Mouse (Mus musculus) left cerebral cortex, postnatal 10 days (tissue): ENCODE measurements around the gene Slc25a33. TPM values are rescaled to one million over a fixed set of nuclear protein-coding genes. Genes with fewer than 3 reads are reported as not detected.

Source experiments
- DNase-seq, 2 experiments: peaks; one replicate each; pipeline ENCODE4 v3.0.0; 2021 to 2022; ENCODE audit warnings: low spot score in 2 of 2, mixed read lengths in 1 of 2; ENCODE audit errors: extremely low spot score in 1 of 2
- intact Hi-C: fragments of 180-260 bp; cut with DNase I; formaldehyde crosslinking; loops from one replicate; pipeline ENCODE4 v1.15.1; 2025
- microRNA-seq: library from miRNA; unstranded; fragments of <30 nt; microRNA quantifications from one replicate; pipeline ENCODE4 v1.2.0, GENCODE M21; 2022
- total RNA-seq, 2 experiments: library from RNA; stranded (reverse); gene quantifications; 2 replicates each; pipeline ENCODE4 v1.2.3; 2021

The Slc25a33 gene
- total RNA-seq, 2 experiments from 2014 or later, result 29.2 to 32.7 TPM

DNA sequence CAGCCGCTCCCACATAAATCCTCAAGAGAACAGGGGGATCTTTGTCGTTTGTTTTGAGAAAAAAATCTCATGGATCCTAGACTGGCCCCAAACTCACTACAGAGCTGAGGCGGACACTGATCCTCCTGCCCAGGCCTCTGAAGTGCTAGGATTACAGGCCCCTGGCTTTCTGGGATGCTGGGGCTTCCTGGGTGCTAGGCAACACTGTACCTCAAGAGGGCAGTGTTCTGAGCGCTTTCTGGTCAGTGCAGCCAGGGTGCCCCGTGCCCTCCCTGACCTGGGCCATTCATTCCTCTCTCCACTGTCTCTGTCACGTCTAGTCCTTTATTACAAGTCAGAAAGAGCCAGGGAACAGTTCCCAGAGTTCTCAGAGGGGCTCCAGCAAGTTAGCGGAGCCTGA, 62.1 kb downstream of the Slc25a33 start:
- no peak for DNase-seq
- intact Hi-C loops, result loop anchor here (5.0 kb wide), 1 partner anchor 60 kb away; no protein-coding TSS in a partner anchor

DNA sequence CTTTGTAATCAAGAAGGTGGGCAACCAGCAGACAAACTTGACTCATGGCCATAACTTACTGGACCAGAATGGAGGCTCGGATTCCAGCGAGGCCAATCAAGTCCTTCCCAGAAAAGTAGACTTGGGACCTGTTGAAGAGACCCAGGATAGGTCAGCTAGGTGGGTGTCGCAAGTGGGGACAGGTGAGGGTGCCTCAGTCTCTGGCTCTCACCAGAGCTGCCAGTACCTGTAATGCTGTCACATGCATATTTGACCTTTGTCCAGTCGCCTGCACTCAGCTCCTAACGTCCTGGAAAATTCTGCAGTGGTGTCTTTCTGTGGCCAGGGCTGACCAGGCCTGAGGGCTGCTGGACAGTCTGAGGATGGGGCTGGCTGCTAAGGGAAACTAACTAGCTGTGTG, 62.6 kb downstream of the Slc25a33 start:
- DNase-seq, result no peak
- intact Hi-C loops, result loop anchor here (5.0 kb wide), 1 partner anchor 59 kb away; no protein-coding TSS in a partner anchor

- peak; percentile 56 to 76 for DNase-seq
- intact Hi-C loops, result loop anchor here (5.0 kb wide), 1 partner anchor 58 kb away; no protein-coding TSS in a partner anchor
Measured at GRCm38 (mm10) chr4:149710510-149710909, 63.6 kb downstream of the Slc25a33 start.

DNA sequence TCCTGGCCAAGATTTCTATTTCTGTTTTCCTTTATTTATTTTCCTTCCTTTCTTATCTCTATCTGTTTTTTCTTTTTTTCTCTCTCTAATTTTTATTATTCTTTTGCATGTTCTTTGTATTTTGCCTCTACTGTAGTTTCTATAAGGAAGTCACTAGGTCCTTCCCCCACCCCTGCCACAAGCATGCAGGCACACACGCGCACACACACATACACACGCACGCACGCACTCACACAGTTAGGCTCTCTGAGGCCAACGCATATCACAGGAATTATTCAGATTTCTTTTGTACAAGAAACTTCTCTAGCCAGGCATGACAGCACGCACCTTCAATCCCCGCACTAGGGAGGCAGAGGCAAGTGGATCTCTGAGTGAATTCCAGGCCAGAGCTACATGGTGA, 68.1 kb downstream of the Slc25a33 start:
- DNase-seq, result no peak
- intact Hi-C loops, result loop anchor here (10.0 kb wide), 1 partner anchor 161 kb away; no protein-coding TSS in a partner anchor

DNA sequence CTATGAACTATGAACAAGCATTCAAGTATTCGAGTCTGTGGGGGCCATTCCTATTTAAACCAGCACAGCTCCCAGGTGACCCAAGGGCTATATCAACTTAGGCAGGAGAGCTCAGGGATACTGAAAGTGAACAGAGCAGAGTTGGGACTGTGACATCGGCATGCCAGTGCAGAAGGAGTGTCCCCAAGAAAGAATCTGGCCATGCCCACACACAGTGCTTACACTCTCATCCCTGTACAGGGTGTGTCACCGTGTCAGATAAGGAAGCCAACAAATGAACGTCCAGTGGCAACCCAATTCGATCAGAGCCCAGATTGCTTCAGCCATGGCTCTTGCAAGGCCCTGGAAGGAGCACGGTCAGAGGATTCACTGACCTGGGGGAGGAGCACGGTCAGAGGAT, 68.8 kb downstream of the Slc25a33 start:
- no peak for DNase-seq
- intact Hi-C loops, result loop anchor here (10.0 kb wide), 1 partner anchor 160 kb away; no protein-coding TSS in a partner anchor

DNA sequence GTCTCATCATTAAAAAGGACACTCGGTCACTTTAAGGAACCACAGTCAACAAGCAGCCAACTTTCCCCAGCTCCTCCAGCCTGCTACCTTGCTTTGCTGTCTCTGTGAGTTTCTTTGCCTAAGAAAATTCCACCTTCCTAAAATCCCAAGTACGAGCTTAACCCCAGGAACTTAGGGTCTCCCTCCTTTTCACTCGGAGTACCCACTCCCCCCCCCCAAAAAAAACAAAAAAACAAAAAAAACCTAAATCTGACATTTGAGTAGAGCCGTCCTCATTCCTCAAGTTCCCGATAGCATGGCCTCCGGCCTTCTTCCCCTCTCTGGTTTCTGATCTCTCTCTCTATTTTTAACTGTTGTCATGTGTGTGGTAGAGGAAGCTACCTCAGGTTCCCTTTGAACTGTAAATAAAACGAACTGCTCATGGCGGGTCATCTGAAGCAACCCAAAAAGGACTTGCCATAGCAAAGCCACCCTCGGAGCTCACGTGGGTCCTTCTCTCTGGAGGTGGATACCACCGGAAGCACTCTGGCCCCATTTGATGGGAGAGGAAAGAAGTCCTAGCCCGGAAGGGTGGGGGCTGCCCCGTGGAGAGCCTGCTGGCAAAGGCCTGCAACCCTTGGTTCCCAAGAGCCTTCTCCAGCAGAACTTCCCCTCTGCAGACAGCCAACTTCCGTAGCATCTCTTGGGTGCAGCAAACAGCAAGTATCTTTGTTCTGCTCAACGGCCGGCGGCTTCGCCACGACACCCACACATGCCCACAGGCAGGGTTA, 71.7 kb downstream of the Slc25a33 start, which contains the start of gene Pik3cd:
Gene Pik3cd (minus strand): TSS at position 362 of the 770 bp plus-strand sequence.
- intact Hi-C loops, result loop anchor here (10.0 kb wide), 1 partner anchor 158 kb away; no protein-coding TSS in a partner anchor
- peak in 1 of 2 experiments; percentile 60 for DNase-seq

DNA sequence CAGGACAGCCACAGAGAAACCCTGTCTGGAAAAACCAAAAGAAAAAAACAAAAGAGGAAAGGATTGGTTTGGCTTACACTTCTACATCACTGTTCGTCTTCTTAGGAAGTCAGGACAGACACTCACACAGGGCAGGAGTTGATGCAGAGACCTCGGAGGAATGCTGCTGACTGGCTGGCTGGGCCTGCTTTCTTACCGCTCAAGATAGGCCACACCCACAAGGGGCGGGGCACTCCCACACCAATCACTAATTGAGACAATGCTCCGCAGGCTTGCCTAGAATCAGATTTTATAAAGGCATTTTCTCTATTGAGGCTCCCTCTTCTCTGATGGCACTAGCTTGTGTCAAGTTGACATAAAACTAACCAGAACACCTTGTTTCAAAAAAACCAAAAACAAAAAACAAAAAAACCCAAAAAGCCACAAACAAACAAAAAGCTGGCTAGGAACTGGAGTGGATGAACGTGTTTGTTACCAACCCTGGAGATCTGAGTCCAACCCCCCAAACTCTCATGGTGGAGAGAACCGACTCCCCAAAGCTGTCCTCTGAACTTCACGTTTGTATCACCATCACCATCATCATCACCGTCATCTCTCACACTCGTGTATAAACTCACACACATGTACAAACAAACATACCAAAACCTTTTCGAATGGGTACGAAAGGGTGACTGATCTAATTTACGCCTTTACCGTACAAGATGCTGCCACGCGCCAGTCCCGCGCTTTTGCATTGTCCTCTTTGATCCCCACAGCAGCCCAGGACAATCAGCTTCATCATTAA, 72.5 kb downstream of the Slc25a33 start:
- intact Hi-C loops, result loop anchor here (10.0 kb wide), 1 partner anchor 157 kb away; no protein-coding TSS in a partner anchor
- peak; percentile 27 to 79 for DNase-seq

DNA sequence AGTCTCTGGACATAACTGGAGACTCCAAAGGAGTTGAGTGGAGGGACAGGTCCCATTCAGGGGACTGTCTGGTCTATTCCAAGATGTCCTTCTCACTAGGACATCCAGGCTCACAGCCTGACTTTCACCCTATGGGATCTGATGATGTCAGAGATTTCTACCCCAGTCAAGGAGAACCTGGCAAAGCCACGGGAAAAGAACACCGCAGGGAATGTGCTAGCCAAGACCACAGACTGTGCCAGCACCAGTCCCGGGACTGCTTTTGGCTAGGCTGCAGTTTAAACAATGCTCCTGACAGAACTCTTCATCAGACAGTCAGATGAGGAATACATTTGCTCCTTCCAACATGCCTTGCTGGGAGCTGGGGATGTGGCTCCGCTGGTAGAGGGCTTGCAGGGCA, 74.1 kb downstream of the Slc25a33 start:
- no peak for DNase-seq
- intact Hi-C loops, result loop anchor here (10.0 kb wide), 1 partner anchor 155 kb away; no protein-coding TSS in a partner anchor

GRCm38 (mm10) chr4:149698197-149698821, 75.8 kb downstream of the Slc25a33 start:
- intact Hi-C loops, result no loop called here
- DNase-seq, result peak in 1 of 2 experiments; percentile 64

DNA sequence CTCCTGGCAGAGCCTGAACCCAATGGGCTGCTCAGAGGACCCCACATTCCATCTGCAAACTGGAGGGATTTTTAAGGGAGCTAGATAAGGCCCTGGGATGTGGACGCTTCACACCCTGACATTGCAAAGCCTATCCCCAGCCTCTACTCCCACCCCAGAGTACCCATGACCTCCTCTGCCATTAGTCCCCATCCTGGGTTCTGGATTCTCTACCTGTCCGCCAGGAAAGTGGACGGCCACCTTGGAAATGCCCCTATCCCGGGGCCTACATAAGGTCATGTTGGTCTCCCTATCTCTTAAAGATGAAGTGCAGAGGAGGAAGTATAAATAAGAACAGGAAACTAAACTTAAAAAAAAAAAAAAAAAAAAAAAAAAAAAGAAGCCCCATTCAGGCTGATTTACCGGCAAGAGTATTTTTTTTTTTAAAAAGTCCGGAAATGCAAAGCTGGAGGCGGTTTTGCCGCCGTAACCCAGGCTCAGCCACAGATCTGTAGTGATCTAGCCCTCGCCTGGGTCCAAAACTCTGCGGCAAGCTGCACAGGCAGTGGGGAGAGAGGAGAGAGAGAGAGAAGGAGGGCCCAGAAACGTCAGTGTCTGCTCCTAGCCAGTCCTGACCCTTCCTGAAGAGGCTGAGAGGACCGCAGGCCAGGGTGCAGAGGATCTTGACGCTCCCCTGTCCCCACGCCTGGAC, 76.4 kb downstream of the Slc25a33 start:
- DNase-seq, result no peak
- intact Hi-C loops, result no loop called here

- intact Hi-C loops, result no loop called here
- DNase-seq, result peak in 1 of 2 experiments; percentile 75
Measured at GRCm38 (mm10) chr4:149696189-149696971, 77.7 kb downstream of the Slc25a33 start.

Small RNAs within 50 kb of the gene (microRNA-seq; reads per million reads assigned to microRNA genes)
- gene Gm47301, result not detected

Other genes starting within 250 kb of the Slc25a33 start
- 100 to 1,000 TPM; 909 to 940 TPM for gene Clstn1, start 187.8 kb downstream of the Slc25a33 start, total RNA-seq
- gene Pik3cd, start 71.7 kb downstream of the Slc25a33 start, total RNA-seq, result 10 to 100 TPM; 28.1 to 37.1 TPM
- 10 to 100 TPM; 57.9 to 59.5 TPM for gene Tmem201, start 36.2 kb downstream of the Slc25a33 start, total RNA-seq
- 10 to 100 TPM; 16.5 to 22.0 TPM for gene Spsb1, start 180.8 kb upstream of the Slc25a33 start, total RNA-seq
- 10 to 100 TPM; 13.7 to 17.0 TPM for gene H6pd, start 234.7 kb upstream of the Slc25a33 start, total RNA-seq